Mouse (Mus musculus): ENCODE measurements around the gene Ppp1r1c.

The Ppp1r1c gene

GRCm38 (mm10) chr2:79707575-79707974 lies at the start of gene Ppp1r1c:
Ppp1r1c (plus strand) TSS chr2:79707780.
- no peak for DNase-seq

GRCm38 (mm10) chr2:79660417-79661185 lies 47.0 kb upstream of the Ppp1r1c start:
- DNase-seq: no peak

- DNase-seq: no peak
Observed at GRCm38 (mm10) chr2:79661486-79662104, 46.0 kb upstream of the Ppp1r1c start.

GRCm38 (mm10) chr2:79664532-79665286 lies 42.9 kb upstream of the Ppp1r1c start:
- DNase-seq: no peak

GRCm38 (mm10) chr2:79665492-79665891 lies 42.1 kb upstream of the Ppp1r1c start:
- no peak for DNase-seq

- DNase-seq: no peak
Observed at GRCm38 (mm10) chr2:79675266-79675665, 32.3 kb upstream of the Ppp1r1c start.

- DNase-seq: no peak
Observed at GRCm38 (mm10) chr2:79677663-79678257, 29.8 kb upstream of the Ppp1r1c start.

- no peak for DNase-seq
Observed at GRCm38 (mm10) chr2:79681672-79682071, 25.9 kb upstream of the Ppp1r1c start.

GRCm38 (mm10) chr2:79683258-79683657 lies 24.3 kb upstream of the Ppp1r1c start:
- no peak for DNase-seq

GRCm38 (mm10) chr2:79690838-79691237 lies 16.7 kb upstream of the Ppp1r1c start:
- DNase-seq: no peak

- no peak for DNase-seq
Observed at GRCm38 (mm10) chr2:79695190-79695589, 12.4 kb upstream of the Ppp1r1c start.

- no peak for DNase-seq
Observed at GRCm38 (mm10) chr2:79695939-79696338, 11.6 kb upstream of the Ppp1r1c start.

GRCm38 (mm10) chr2:79696478-79697230 lies 10.9 kb upstream of the Ppp1r1c start:
- DNase-seq: no peak

GRCm38 (mm10) chr2:79698166-79698565 lies 9.4 kb upstream of the Ppp1r1c start:
- no peak for DNase-seq

GRCm38 (mm10) chr2:79704773-79705172 lies 2.8 kb upstream of the Ppp1r1c start:
- DNase-seq: no peak

GRCm38 (mm10) chr2:79713662-79714091 lies 6.1 kb downstream of the Ppp1r1c start:
- DNase-seq: no peak

GRCm38 (mm10) chr2:79714745-79715144 lies 7.2 kb downstream of the Ppp1r1c start:
- DNase-seq: no peak

- no peak for DNase-seq
Observed at GRCm38 (mm10) chr2:79715925-79716324, 8.3 kb downstream of the Ppp1r1c start.

GRCm38 (mm10) chr2:79717846-79718245 lies 10.3 kb downstream of the Ppp1r1c start:
- no peak for DNase-seq

GRCm38 (mm10) chr2:79722415-79722814 lies 14.8 kb downstream of the Ppp1r1c start:
- DNase-seq: no peak

GRCm38 (mm10) chr2:79738958-79739357 lies 31.4 kb downstream of the Ppp1r1c start:
- DNase-seq: no peak

- no peak for DNase-seq
Observed at GRCm38 (mm10) chr2:79741966-79742365, 34.4 kb downstream of the Ppp1r1c start.

- no peak for DNase-seq
Observed at GRCm38 (mm10) chr2:79744164-79744563, 36.6 kb downstream of the Ppp1r1c start.

Measured in right cerebral cortex, postnatal 4 days (tissue).